Mouse (Mus musculus): ENCODE measurements at regions not wholly inside any gene's neighbourhood (a gene's known extent, or its start where the extent isn't known, plus 50 kb on each side); places are given as distances from the start of the nearest gene placed in this dataset.
"Not testable (repeated sequence)": the region's sequence is repeated elsewhere in the genome, so short reads cannot be mapped to it uniquely, and the experiment has no call there.

DNA sequence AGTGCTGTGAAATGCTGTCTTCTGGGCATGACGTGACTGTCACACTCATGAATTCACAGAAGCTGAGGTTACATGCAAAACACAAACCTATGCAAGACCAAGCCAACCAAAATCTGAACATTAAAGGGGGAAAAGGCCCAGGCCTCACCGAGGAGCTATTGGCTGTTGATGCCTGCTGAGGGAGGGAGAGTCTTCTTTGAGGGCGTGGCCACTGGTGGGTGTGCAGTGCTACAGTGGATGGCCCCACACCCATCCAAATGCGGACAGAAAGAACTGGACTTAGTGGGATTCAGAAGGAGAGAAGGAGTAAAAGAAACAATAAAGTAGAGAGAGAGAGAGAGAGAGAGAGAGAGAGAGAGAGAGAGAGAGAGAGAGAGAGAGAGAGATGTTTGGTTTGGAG, 843.6 kb upstream of the Olfr1507 start:
- DNase-seq (ENCODE audit: low read depth, low spot score), result not testable (repeated sequence)

- DNase-seq (ENCODE audit: low read depth, low spot score), result not testable (repeated sequence)
These were observed 841.9 kb upstream of the Olfr1507 start for GRCm38 (mm10) chr14:53337446-53337845.

DNA sequence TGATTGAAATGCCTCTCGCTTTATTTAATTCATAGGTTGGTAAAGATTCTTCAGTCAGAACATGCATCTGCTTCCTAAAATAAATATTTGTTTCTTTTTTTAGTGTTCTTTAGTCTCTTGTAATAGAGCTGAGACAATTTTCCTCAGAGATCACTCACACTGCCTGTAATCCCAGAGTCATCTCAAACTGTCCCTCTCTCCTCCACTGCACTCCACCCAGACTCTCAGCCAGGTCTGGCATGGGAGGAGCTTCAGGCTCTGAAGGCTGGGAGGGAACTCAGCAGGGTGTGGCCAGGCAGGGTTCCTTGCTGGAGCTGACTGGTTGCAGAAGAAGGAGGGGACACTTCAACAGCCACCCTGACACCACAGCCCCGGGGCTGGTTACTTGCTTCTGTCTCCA, 841.2 kb upstream of the Olfr1507 start:
- not testable (repeated sequence) for DNase-seq (ENCODE audit: low read depth, low spot score)

- not testable (repeated sequence) for DNase-seq (ENCODE audit: low read depth, low spot score)
These were observed 838.9 kb upstream of the Olfr1507 start for GRCm38 (mm10) chr14:53334451-53334850.

- DNase-seq (ENCODE audit: low read depth, low spot score), result not testable (repeated sequence)
These were observed 835.6 kb upstream of the Olfr1507 start for GRCm38 (mm10) chr14:53331153-53331552.

DNA sequence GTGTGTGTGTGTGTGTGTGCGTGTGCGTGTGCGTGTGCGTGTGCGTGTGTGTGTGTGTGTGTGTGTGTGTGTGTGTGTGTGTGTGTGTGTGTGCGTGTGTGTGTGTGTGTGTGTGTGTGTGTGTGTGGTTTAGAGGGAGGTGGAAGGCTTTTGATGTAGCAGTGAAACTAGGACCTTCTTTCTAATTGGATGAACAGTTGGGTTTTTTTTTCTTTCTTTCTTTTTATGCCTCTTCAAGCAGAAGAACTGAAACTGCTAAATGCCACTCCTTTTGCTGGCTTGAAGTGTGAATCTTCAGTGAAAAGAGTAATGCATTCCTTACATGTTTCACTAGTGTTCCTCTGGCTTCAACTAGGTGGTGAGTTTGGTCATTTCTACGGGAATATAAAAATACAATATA, 828.8 kb upstream of the Olfr1507 start:
- not testable (repeated sequence) for DNase-seq (ENCODE audit: low read depth, low spot score)

DNA sequence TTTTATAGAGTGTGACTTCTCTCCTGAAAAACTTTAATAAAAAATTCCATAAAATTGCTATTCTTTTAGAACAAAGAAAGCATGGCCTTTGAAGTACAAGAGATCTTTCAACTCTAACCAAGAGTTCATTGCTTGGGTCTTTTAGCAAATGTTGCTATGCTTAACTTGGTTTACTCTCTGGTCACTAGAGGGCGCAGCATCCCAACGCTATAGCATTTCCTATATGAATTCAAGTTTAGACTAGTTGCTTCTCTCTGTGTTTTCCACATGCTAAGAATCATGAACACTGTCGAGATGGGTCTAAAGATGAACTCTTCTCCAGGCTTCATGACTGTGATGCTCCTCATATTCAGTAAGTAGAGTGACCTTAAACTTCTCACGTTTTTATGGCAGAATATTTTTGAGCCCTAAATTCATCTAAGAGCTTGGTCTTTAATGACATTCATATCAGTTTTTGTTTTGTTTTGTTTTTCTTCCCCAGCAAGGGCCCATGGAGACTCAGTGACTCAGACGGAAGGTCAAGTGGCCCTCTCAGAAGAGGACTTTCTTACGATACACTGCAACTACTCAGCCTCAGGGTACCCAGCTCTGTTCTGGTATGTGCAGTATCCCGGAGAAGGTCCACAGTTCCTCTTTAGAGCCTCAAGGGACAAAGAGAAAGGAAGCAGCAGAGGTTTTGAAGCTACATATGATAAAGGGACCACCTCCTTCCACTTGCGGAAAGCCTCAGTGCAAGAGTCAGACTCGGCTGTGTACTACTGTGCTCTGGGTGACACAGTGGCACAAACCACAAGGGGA, 823.2 kb upstream of the Olfr1507 start:
- not testable (repeated sequence) for DNase-seq (ENCODE audit: low read depth, low spot score)

- DNase-seq (ENCODE audit: low read depth, low spot score), result not testable (repeated sequence)
These were observed 816.9 kb upstream of the Olfr1507 start for GRCm38 (mm10) chr14:53312490-53312889.

DNA sequence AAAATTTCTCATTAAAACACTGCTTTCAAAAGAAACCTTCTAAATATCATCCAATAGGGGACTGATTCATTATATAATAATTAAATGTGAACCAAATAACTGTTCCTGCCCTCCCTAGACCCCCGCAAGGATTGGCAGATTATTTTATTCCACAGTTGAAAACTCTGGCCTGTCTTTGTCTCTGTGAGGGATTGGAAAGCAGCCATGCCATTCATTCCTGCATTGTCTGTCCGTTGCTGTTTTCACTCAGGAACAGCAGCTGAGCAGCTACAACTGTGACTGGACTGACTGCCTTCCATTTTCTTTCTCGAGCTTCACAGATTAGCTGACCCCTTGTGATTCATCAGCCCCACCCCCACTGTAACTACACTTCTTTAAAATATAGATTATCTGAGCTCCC, 807.6 kb upstream of the Olfr1507 start:
- not testable (repeated sequence) for DNase-seq (ENCODE audit: low read depth, low spot score)

- not testable (repeated sequence) for DNase-seq (ENCODE audit: low read depth, low spot score)
These were observed 806.9 kb upstream of the Olfr1507 start for GRCm38 (mm10) chr14:53302491-53302829.

DNA sequence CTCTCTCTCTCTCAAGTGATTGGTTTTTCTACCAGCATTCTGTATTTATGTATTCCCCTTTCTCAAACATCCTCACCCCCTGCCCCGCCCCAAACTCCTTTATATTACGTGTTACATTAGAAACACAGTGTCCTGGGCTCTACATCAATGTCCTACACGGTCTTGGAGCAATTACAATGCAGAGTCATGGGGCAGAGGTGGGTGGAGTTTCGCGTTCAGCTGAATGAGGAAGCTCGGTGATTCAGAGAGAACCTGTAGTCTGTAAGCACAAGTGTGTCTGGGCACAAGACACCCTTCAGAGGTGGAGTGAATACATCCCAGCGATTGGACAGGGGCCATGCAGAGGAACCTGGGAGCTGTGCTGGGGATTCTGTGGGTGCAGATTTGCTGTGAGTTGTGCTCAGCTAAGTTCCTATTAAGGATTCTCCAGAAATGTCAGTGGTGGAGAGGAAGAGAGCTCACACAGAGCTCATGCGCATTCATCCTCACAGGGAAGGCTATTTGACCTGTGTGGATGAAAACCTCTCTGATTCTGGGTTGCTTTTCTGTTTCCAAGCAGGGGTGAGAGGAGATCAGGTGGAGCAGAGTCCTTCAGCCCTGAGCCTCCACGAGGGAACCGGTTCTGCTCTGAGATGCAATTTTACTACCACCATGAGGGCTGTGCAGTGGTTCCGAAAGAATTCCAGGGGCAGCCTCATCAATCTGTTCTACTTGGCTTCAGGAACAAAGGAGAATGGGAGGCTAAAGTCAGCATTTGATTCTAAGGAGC, 806.4 kb upstream of the Olfr1507 start:
- DNase-seq (ENCODE audit: low read depth, low spot score), result not testable (repeated sequence)

DNA sequence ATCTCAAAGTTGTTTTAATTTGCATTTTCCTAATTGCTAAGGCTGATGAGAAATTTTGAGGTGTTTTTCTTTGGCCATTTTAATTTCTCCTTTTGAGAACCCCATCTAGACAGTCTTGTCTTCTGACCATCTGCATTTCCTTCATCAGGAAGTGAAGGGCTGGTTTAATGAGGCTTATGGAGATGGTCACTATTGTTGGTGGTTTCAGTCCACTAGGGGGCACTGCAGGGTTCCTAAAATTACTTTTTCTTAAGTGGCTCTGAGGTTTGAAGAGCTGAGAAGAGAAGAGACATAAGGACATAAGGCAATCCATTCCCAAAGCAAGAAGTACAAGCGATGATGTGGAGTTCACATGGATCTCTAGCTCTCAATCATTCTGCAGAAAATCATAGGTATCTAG, 805.6 kb upstream of the Olfr1507 start:
- DNase-seq (ENCODE audit: low read depth, low spot score), result not testable (repeated sequence)

DNA sequence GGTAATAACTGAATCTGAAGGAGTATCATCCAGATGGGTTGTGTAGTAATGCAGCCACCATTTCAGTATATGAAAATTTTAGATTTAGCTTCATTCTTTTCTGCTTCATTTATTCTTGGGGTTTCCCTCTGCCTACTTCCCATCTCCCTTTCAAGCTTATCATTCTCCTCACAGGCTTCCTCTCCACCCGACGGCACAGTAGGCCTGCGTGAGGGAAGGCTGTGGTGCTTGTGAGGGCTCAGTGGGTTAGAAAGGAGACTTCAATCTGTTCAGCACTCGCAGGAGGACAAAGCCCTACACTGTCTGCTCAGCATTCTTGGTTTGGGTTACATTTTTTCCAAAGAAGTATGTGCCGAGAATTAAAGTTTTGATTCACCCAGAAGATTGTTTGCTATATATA, 804.2 kb upstream of the Olfr1507 start:
- not testable (repeated sequence) for DNase-seq (ENCODE audit: low read depth, low spot score)

GRCm38 (mm10) chr14:53283350-53284141, 788.0 kb upstream of the Olfr1507 start:
- DNase-seq (ENCODE audit: low read depth, low spot score), result not testable (repeated sequence)

DNA sequence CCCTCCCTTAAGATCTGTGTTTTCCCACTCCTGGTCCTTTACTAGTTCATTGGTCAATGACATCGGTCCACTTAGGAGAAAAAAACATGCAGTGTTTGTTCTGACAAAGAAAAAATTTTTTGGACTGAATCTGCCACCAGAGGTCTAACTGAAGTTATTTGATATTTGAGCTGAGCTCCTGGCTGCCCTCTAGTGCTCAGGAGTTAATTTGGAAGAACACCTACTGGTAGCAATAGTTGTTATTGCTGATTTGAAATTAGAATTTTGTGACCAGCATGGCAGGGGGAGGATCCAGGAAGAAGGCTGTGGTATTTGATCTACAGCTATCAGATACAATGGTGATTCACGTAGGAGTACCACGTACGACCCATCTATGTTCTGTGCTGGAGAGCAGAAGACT, 777.7 kb upstream of the Olfr1507 start:
- not testable (repeated sequence) for DNase-seq (ENCODE audit: low read depth, low spot score)

DNA sequence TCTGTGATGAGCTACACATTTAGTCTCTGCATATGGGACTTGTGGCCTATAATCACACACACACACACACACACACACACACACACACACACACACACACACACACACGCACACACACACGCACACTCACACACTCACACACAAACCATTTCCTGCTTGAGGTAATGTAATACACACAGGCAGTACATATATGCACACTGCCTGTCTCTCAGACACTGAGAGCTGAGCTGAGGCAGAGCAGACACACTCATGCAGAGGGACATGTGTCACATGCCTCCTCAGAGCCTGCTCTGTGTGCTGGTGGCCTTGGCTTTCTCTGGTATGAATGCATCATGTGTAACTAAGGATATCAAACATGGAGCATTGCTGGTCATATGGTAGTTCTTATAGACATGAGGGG, 772.1 kb upstream of the Olfr1507 start:
- DNase-seq (ENCODE audit: low read depth, low spot score), result not testable (repeated sequence)

DNA sequence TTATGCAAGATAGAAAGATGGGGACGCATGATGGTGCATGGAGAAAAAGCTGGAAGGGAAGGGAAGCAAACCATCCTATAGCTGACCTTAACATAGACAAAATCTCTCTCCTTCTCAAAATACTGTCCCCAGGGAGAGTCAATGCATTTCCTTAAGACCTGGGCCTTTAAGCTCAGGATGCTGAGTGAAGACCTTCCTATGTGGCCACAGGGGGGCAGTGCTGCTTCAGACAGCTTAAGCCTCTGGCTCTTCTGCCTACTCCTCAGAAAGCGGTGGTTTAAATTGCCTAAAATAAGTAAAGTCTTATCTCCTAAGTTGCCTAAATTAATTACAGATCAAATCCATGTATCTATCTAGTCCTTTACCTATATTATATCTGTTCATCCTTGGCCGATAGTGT, 760.4 kb upstream of the Olfr1507 start:
- not testable (repeated sequence) for DNase-seq (ENCODE audit: low read depth, low spot score)

GRCm38 (mm10) chr14:53253470-53253869, 757.9 kb upstream of the Olfr1507 start:
- not testable (repeated sequence) for DNase-seq (ENCODE audit: low read depth, low spot score)

GRCm38 (mm10) chr14:53231142-53231541, 735.6 kb upstream of the Olfr1507 start:
- not testable (repeated sequence) for DNase-seq (ENCODE audit: low read depth, low spot score)

- DNase-seq (ENCODE audit: low read depth, low spot score), result not testable (repeated sequence)
These were observed 729.2 kb upstream of the Olfr1507 start for GRCm38 (mm10) chr14:53224789-53225188.

- DNase-seq (ENCODE audit: low read depth, low spot score), result not testable (repeated sequence)
These were observed 715.0 kb upstream of the Olfr1507 start for GRCm38 (mm10) chr14:53210554-53210953.

DNA sequence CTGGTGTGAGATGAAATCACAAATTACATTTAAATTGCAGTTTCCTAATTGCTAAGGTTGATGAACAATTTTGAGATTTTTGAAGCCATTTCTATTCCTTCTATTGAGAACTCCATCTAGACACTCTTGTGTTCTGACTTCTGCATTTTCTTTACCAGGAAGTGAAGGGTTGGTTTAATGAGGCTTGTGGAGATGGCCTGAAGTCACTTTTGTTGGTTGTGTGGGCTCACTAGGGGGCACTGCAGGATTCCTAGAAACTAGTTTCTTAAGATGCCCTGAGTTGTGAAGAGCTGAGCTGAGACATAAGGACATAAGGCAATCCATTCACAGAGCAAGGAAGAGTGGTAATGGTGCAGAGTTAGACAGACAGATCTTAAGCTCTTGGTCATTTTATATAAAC, 713.7 kb upstream of the Olfr1507 start:
- DNase-seq (ENCODE audit: low read depth, low spot score), result not testable (repeated sequence)
